7 mouse cellular contexts compared by ENCODE assay signal in genomic region chr13:35741620-35742421, GRCm38 (mm10).
DNase-seq lines count a peak whose midpoint lies in the region; ATAC-seq and TF ChIP-seq lines count a peak whose summit lies in the region.

No protein-coding gene starts in this region.

- no peak for TF ChIP-seq POLR2A in small intestine, adult 2 months (IDR thresholded peaks at IDR 0.05; ENCODE audit: low read depth, low read length)

- H3K4me1 ChIP-seq in hindbrain, postnatal 0 days (ENCODE audit: insufficient read depth, low read length), result 0 out of 2 replicates have a peak, but pooled peaks cover 10% of the 10 kb centered on the region
- H3K4me1 ChIP-seq in small intestine, adult 2 months (ENCODE audit: control insufficient read depth, insufficient read depth, insufficient read length, low read length), result no peaks in the 10 kb centered on the region

- no peaks in the 10 kb centered on the region for H3K36me3 ChIP-seq in hindbrain, postnatal 0 days (ENCODE audit: insufficient read depth, low read length)
- no peaks in the 10 kb centered on the region for H3K36me3 ChIP-seq in small intestine, adult 2 months (ENCODE audit: control insufficient read depth, insufficient read depth, low read length)

- peak overlapping the region; percentile 79 for H3K9ac ChIP-seq in hindbrain, postnatal 0 days (replicated peaks; ENCODE audit: low read length)

- peak; percentile 83 for ATAC-seq in hindbrain, postnatal 0 days

- 1% methylated on average over 76 of the region's 93 CpGs for WGBS in hindbrain, postnatal 0 days
- under 1% methylated on average over 80 of the region's 93 CpGs for WGBS in small intestine, adult 2 months

- no peak for TF ChIP-seq CTCF in gastrocnemius, adult 2 months (IDR thresholded peaks at IDR 0.05)
- no peak for TF ChIP-seq CTCF in hindbrain, postnatal 0 days (IDR thresholded peaks at IDR 0.05; ENCODE audit: low read depth)
- no peak for TF ChIP-seq CTCF in small intestine, adult 2 months (IDR thresholded peaks at IDR 0.05; ENCODE audit: extremely low read depth, insufficient read length, insufficient replicate concordance, low read depth, low read length)

- intact Hi-C loops in gastrocnemius, adult 2 months (cut with DNase I), result loop anchor here (5.0 to 10.0 kb wide), 4 partner anchors 40 to 747 kb away; no protein-coding TSS in a partner anchor
- intact Hi-C loops in left cerebral cortex, postnatal 36 days (cut with DNase I), result no loop called here

- peak overlapping the region; percentile 96 for H3K4me2 ChIP-seq in hindbrain, postnatal 0 days (ENCODE audit: low read depth, low read length)

- H3K27ac ChIP-seq in gastrocnemius, adult 2 months, result peak overlapping the region; percentile 93
- peak overlapping the region; percentile 74 for H3K27ac ChIP-seq in hindbrain, postnatal 0 days
- H3K27ac ChIP-seq in small intestine, adult 2 months (ENCODE audit: insufficient read depth, low read depth, low read length), result peak overlapping the region; percentile 73

- peak overlapping the region; percentile 98 for H3K4me3 ChIP-seq in gastrocnemius, adult 2 months
- peak overlapping the region; percentile 92 for H3K4me3 ChIP-seq in hindbrain, postnatal 0 days (ENCODE audit: low read length)
- H3K4me3 ChIP-seq in small intestine, adult 2 months (ENCODE audit: low read depth, low read length), result peak overlapping the region; percentile 89

- peak; percentile 69 for DNase-seq in ZHBTc4 (ENCODE audit: low read depth, low spot score)
- DNase-seq in cerebellum, postnatal 36 days, result peak; percentile 45 to 57
- DNase-seq in gastrocnemius, adult 2 months, result peak; percentile 79
- DNase-seq in hindbrain, postnatal 0 days (ENCODE audit: low spot score), result peak; percentile 53
- DNase-seq in left cerebral cortex, postnatal 36 days (ENCODE audit: low spot score in 2 of 2), result peak; percentile 52 to 62
- peak; percentile 69 for DNase-seq in mesoderm, embryonic 11.5 days (ENCODE audit: low read depth, low spot score)

- no peaks in the 10 kb centered on the region for H3K9me3 ChIP-seq in hindbrain, postnatal 0 days (ENCODE audit: low read length)

- H3K27me3 ChIP-seq in hindbrain, postnatal 0 days (ENCODE audit: insufficient read depth, low read length), result no peaks in the 10 kb centered on the region
- no peaks in the 10 kb centered on the region for H3K27me3 ChIP-seq in small intestine, adult 2 months (ENCODE audit: control insufficient read depth, insufficient read depth, low read length)

Comparison
In these comparisons a context has a peak if more than half of its experiments do, and no peak if none do; other contexts are left out.
1. Peak in every context shown above with its lines: DNase-seq, ATAC-seq, H3K4me3 ChIP-seq and H3K27ac ChIP-seq.